Mouse (Mus musculus) neural tube, embryonic 15.5 days (tissue): ENCODE data around the gene Akap7. TPM values are rescaled to one million over a fixed set of nuclear protein-coding genes. Genes with fewer than 3 reads are reported as not detected.
"Not testable (repeated sequence)": the region's sequence is repeated elsewhere in the genome, so short reads cannot be mapped to it uniquely, and the experiment has no call there.

Source experiments
- ATAC-seq: fragments of 200-750 bp; cut with Nextera tagmentation; 2 replicates; pipeline ENCODE4 v1.8.0; 2017; ENCODE audit warnings: mild to moderate bottlenecking, moderate TSS enrichment, moderate library complexity; ENCODE audit not compliant: low FRiP score
- H3K27ac ChIP-seq: fragments of 300-500 bp; sonication (generic); replicated peaks from 2 replicates; pipeline ENCODE4 v1.5.1; 2015; ENCODE audit warnings: mild to moderate bottlenecking, inconsistent platforms
- H3K27me3 ChIP-seq: fragments of 300-500 bp; sonication (generic); replicated peaks from 2 replicates; pipeline ENCODE4 v1.6.1; 2015; ENCODE audit warnings: inconsistent platforms
- H3K36me3 ChIP-seq: fragments of 300-500 bp; sonication (generic); 2 replicates; pipeline ENCODE4 v1.6.1; 2015; ENCODE audit warnings: inconsistent platforms
- H3K4me1 ChIP-seq: fragments of 300-500 bp; sonication (generic); 2 replicates; pipeline ENCODE4 v1.6.1; 2015; ENCODE audit warnings: inconsistent platforms
- H3K4me2 ChIP-seq: fragments of 300-500 bp; sonication (generic); 2 replicates; pipeline ENCODE4 v1.6.1; 2015; ENCODE audit warnings: inconsistent platforms, mild to moderate bottlenecking, moderate library complexity
- H3K4me3 ChIP-seq: fragments of 300-500 bp; sonication (generic); replicated peaks from 2 replicates; pipeline ENCODE4 v1.5.1; 2015; ENCODE audit warnings: mild to moderate bottlenecking, inconsistent platforms
- H3K9ac ChIP-seq: fragments of 300-500 bp; sonication (generic); replicated peaks from 2 replicates; pipeline ENCODE4 v1.6.1; 2015; ENCODE audit warnings: mild to moderate bottlenecking, inconsistent platforms
- H3K9me3 ChIP-seq: fragments of 300-500 bp; sonication (generic); replicated peaks from 2 replicates; pipeline ENCODE4 v1.6.1; 2016; ENCODE audit warnings: inconsistent platforms
- WGBS: fragments of 180-500 bp; shearing (Covaris S2); methylation state at CpG from one replicate; pipeline ENCODE4 v1.1.7; 2015; ENCODE audit warnings: mixed read lengths; 5-methylcytosine and 5-hydroxymethylcytosine counted together
- polyA plus RNA-seq: library from polyadenylated mRNA; unstranded; fragments of >200 nt; fragmentation: Nextera tagmentation; extraction: Ambion mirVana; gene quantifications from 2 replicates; pipeline ENCODE4 v1.2.1, GENCODE M21; 2015

Gene Akap7
- polyA plus RNA-seq, 1 experiment from 2014 or later, result 53.0 TPM

DNA sequence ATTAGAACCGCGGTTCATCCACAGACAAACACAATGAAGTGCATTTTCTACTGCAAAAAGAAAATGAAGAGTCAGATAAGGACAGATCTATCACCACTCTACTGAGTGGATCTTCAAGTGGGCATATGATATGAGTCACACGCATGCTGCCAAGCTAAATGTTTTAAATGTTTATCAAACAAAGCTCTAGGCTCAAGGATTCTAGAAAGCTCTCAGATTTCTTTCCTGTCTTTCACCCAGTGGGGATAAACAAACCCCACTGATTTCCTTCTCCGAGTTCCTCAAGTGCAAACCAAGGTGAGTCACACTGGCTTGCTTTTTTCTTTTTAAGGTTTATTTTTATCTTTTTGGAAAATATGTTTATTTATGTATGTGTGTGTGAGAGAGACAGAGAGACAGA, 94.0 kb downstream of the Akap7 start:
- WGBS, result 93% methylated on average over 4 of the region's 4 CpGs
- Histone ChIP-seq H3K27ac (no peak overlapping the region), H3K27me3 (no peaks in the 10 kb centered on the region), H3K9me3 (no peaks in the 10 kb centered on the region), H3K36me3 (no peaks in the 10 kb centered on the region), H3K4me2 (no peak overlapping the region), H3K9ac (no peak overlapping the region), H3K4me3 (no peak overlapping the region), H3K4me1 (no peaks in the 10 kb centered on the region)
- no peak for ATAC-seq

DNA sequence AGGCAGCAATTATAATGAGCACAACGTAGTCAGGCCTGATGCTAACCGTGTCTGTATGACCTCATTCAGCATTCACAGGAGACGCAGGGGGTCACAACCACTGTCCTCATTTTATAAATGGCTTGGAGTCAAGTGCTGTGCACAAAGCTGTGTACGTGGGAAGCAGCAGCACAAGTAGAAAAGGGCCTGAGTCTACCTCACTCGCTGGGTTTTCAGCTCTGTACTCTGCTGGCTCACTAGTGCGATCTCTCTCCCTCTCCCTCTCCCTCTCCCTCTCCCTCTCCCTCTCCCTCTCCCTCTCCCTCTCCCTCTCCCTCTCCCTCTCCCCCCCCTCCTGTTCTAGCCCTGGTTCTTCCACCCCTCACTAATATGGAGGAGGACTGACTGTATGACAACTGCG, 99.1 kb downstream of the Akap7 start:
- Histone ChIP-seq H3K4me2 (no peak overlapping the region), H3K4me3 (no peak overlapping the region), H3K9ac (no peak overlapping the region), H3K27ac (no peak overlapping the region), H3K27me3 (no peaks in the 10 kb centered on the region), H3K4me1 (no peaks in the 10 kb centered on the region), H3K9me3 (no peaks in the 10 kb centered on the region), H3K36me3 (no peaks in the 10 kb centered on the region)
- peak; percentile 50; the same call in 1 of the 2 replicates for ATAC-seq
- WGBS, result 38% methylated on average over 7 of the region's 7 CpGs

- ATAC-seq, result peak; percentile 68; the same call in 1 of the 2 replicates
- H3K27me3 ChIP-seq, result no peaks in the 10 kb centered on the region
- no peak overlapping the region for H3K4me2 ChIP-seq
- no peak overlapping the region for H3K4me3 ChIP-seq
- H3K9me3 ChIP-seq, result no peaks in the 10 kb centered on the region
- no peak overlapping the region for H3K27ac ChIP-seq
- no peak overlapping the region for H3K9ac ChIP-seq
- H3K4me1 ChIP-seq, result no peaks in the 10 kb centered on the region
- H3K36me3 ChIP-seq, result no peaks in the 10 kb centered on the region
- WGBS, result 46% methylated on average over 6 of the region's 6 CpGs
These were observed 99.8 kb downstream of the Akap7 start for GRCm38 (mm10) chr10:25207866-25208265.

DNA sequence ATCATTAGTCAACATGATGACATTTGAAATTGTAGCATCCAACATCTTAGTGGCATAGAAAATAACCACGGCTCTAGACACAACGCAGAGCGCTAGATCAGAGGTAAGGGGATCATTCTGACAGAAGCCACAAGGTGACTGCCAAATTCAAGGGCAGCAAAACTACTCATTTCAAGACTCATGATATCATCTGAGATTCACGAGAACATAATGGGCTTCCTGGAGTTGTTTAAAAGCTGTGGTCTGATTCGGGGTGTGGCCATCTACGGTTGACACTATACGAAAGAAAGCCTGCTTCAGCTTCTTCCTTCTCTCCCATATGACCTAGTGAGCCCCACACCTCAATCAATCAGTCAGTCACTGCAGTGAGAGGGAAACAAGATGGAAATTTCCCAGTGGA, 107.0 kb downstream of the Akap7 start:
- 0 out of 2 replicates have a peak overlapping the region, but pooled peaks have one; percentile 62 for H3K9ac ChIP-seq
- peaks cover 24% of the 10 kb centered on the region for H3K4me1 ChIP-seq
- ATAC-seq, result no peak
- no peaks in the 10 kb centered on the region for H3K36me3 ChIP-seq
- WGBS, result 69% methylated on average over 7 of the region's 7 CpGs
- peak overlapping the region; percentile 11; the same call in 1 of the 2 replicates for H3K27ac ChIP-seq
- H3K9me3 ChIP-seq, result no peaks in the 10 kb centered on the region
- peak overlapping the region; percentile 70 for H3K4me2 ChIP-seq
- H3K27me3 ChIP-seq, result no peaks in the 10 kb centered on the region
- peak overlapping the region; percentile 52 for H3K4me3 ChIP-seq

GRCm38 (mm10) chr10:25199510-25200353, 107.9 kb downstream of the Akap7 start:
- Histone ChIP-seq H3K9me3 (no peaks in the 10 kb centered on the region), H3K4me2 (peak overlapping the region; percentile 70), H3K4me1 (peaks cover 24% of the 10 kb centered on the region), H3K36me3 (no peaks in the 10 kb centered on the region), H3K27ac (peak overlapping the region; percentile 79), H3K4me3 (peak overlapping the region; percentile 52), H3K27me3 (no peaks in the 10 kb centered on the region), H3K9ac (peak overlapping the region; percentile 62)
- peak; percentile 88 for ATAC-seq
- 14% methylated on average over 32 of the region's 32 CpGs for WGBS

GRCm38 (mm10) chr10:25198575-25198974, 109.1 kb downstream of the Akap7 start:
- no peaks in the 10 kb centered on the region for H3K27me3 ChIP-seq
- peak overlapping the region; percentile 21; the same call in 1 of the 2 replicates for H3K9ac ChIP-seq
- no peak overlapping the region for H3K27ac ChIP-seq
- H3K4me3 ChIP-seq, result peak overlapping the region; percentile 52
- no peak for ATAC-seq
- no peaks in the 10 kb centered on the region for H3K36me3 ChIP-seq
- peak overlapping the region; percentile 70 for H3K4me2 ChIP-seq
- WGBS, result 76% methylated on average over 12 of the region's 12 CpGs
- no peaks in the 10 kb centered on the region for H3K9me3 ChIP-seq
- H3K4me1 ChIP-seq, result peaks cover 24% of the 10 kb centered on the region

GRCm38 (mm10) chr10:25198048-25198447, 109.6 kb downstream of the Akap7 start:
- Histone ChIP-seq H3K4me2 (peak overlapping the region; percentile 70), H3K4me1 (peaks cover 24% of the 10 kb centered on the region), H3K9ac (no peak overlapping the region), H3K27me3 (no peaks in the 10 kb centered on the region), H3K27ac (no peak overlapping the region), H3K9me3 (no peaks in the 10 kb centered on the region), H3K36me3 (no peaks in the 10 kb centered on the region), H3K4me3 (peak overlapping the region; percentile 52)
- 76% methylated on average over 9 of the region's 9 CpGs for WGBS
- ATAC-seq, result no peak

DNA sequence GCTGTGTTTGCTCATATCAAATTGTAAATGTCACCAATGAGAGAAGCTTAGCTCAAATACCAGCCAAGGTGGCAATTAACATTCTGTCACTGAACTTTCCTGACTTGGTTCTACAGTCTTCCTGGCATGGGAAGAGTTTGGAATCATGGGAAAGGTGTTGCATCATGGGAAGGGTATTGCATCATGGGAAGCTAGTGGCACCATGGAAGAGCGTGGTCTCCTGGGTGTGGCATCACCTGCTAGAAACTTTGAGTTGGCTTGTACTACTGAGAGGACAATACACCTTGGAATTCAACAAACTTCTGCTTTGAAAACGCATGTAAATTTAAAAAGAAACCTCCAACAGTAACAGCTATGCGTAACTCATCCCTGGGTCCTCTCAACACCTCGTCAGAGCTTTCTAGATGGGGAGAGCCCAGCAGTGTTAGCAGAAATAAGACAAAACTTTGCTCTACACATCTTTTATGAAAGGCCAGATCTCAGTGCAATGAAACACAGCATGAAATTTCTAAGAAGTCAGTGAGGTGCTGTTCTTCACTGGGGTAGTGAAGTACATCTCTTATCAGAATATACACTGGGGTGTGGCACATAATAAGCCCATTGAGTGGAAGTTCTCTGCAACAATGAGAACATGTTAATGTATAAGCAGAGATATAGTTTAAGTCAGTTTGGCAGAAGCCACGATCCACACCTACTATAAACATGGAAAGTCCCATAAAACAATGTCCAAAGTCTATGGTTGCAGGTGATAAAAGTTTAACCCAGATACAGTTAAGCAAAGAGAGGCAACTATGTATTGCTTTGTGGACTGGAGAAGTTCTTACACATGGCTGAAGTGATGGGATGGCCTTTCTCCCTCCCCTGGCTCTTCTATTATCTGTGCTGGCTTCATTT, 115.2 kb downstream of the Akap7 start:
- Histone ChIP-seq H3K36me3 (no peaks in the 10 kb centered on the region), H3K27me3 (no peaks in the 10 kb centered on the region), H3K9me3 (no peaks in the 10 kb centered on the region), H3K4me1 (peaks cover 5% of the 10 kb centered on the region), H3K27ac (no peak overlapping the region), H3K9ac (no peak overlapping the region), H3K4me3 (no peak overlapping the region), H3K4me2 (no peak overlapping the region)
- 85% methylated on average over 5 of the region's 5 CpGs for WGBS
- ATAC-seq, result no peak

GRCm38 (mm10) chr10:25191166-25191565, 116.5 kb downstream of the Akap7 start:
- Histone ChIP-seq H3K27ac (no peak overlapping the region), H3K9ac (no peak overlapping the region), H3K27me3 (no peaks in the 10 kb centered on the region), H3K4me2 (no peak overlapping the region), H3K9me3 (no peaks in the 10 kb centered on the region), H3K4me3 (no peak overlapping the region), H3K4me1 (no peaks in the 10 kb centered on the region), H3K36me3 (no peaks in the 10 kb centered on the region)
- WGBS, result 96% methylated on average over 4 of the region's 4 CpGs
- ATAC-seq, result no peak

- H3K27ac ChIP-seq, H3K36me3 ChIP-seq, H3K9me3 ChIP-seq, H3K4me2 ChIP-seq, ATAC-seq, H3K27me3 ChIP-seq, H3K9ac ChIP-seq, H3K4me3 ChIP-seq, H3K4me1 ChIP-seq: not testable (repeated sequence)
- WGBS, result 64% methylated on average over 9 of the region's 9 CpGs
These were observed 121.4 kb downstream of the Akap7 start for GRCm38 (mm10) chr10:25186240-25186639.

GRCm38 (mm10) chr10:25185691-25186090, 122.0 kb downstream of the Akap7 start:
- Histone ChIP-seq H3K4me3 (no peak overlapping the region), H3K27me3 (no peaks in the 10 kb centered on the region), H3K4me1 (no peaks in the 10 kb centered on the region), H3K36me3 (no peaks in the 10 kb centered on the region), H3K9me3 (no peaks in the 10 kb centered on the region), H3K4me2 (no peak overlapping the region), H3K27ac (no peak overlapping the region), H3K9ac (no peak overlapping the region)
- 97% methylated on average over 4 of the region's 4 CpGs for WGBS
- no peak for ATAC-seq
